Mouse (Mus musculus) heart, embryonic 12.5 days (tissue): ENCODE results near the gene Tm9sf3. TPM values are rescaled to one million over a fixed set of nuclear protein-coding genes. Genes with fewer than 3 reads are reported as not detected.
A peak's percentile ranks its signal among the peaks of the same experiment; 100 is the strongest.

Experiments
- ATAC-seq: fragments of 200-750 bp; cut with Nextera tagmentation; 2 replicates; pipeline ENCODE4 v1.8.0; 2017; ENCODE audit warnings: moderate TSS enrichment, moderate library complexity; ENCODE audit not compliant: insufficient number of reproducible peaks, low FRiP score
- H3K27ac ChIP-seq: fragments of 300-500 bp; sonication (generic); 2 replicates; pipeline ENCODE4 v1.5.1; 2016; ENCODE audit warnings: mild to moderate bottlenecking, moderate library complexity; ENCODE audit not compliant: poor library complexity, severe bottlenecking
- H3K27me3 ChIP-seq: fragments of 300-500 bp; sonication (generic); replicated peaks from 2 replicates; pipeline ENCODE4 v1.6.1; 2016; ENCODE audit warnings: mild to moderate bottlenecking, moderate library complexity
- H3K36me3 ChIP-seq: fragments of 300-500 bp; sonication (generic); 2 replicates; pipeline ENCODE4 v1.6.1; 2016; ENCODE audit warnings: mild to moderate bottlenecking, moderate library complexity
- H3K4me1 ChIP-seq: fragments of 300-500 bp; sonication (generic); replicated peaks from 2 replicates; pipeline ENCODE4 v1.6.1; 2016; ENCODE audit warnings: mild to moderate bottlenecking
- H3K4me2 ChIP-seq: fragments of 300-500 bp; sonication (generic); 2 replicates; pipeline ENCODE4 v1.6.1; 2016; ENCODE audit warnings: mild to moderate bottlenecking, moderate library complexity
- H3K4me3 ChIP-seq: fragments of 300-500 bp; sonication (generic); 2 replicates; pipeline ENCODE4 v1.5.1; 2016; ENCODE audit warnings: mild to moderate bottlenecking
- H3K9ac ChIP-seq: fragments of 300-500 bp; sonication (generic); 2 replicates; pipeline ENCODE4 v1.6.1; 2016; ENCODE audit warnings: mild to moderate bottlenecking, moderate library complexity
- H3K9me3 ChIP-seq: fragments of 300-500 bp; sonication (generic); replicated peaks from 2 replicates; pipeline ENCODE4 v1.6.1; 2016; ENCODE audit warnings: mild to moderate bottlenecking, moderate library complexity
- WGBS: fragments of 180-500 bp; shearing (Covaris S2); methylation state at CpG from one replicate; pipeline ENCODE4 v1.1.7; 2016; 5-methylcytosine and 5-hydroxymethylcytosine counted together
- polyA plus RNA-seq: library from polyadenylated mRNA; unstranded; fragments of >200 nt; fragmentation: Nextera tagmentation; extraction: Ambion mirVana; gene quantifications from 2 replicates; pipeline ENCODE4 v1.2.1, GENCODE M21; 2016

The Tm9sf3 gene
- polyA plus RNA-seq, 1 experiment from 2014 or later: 140 TPM

DNA sequence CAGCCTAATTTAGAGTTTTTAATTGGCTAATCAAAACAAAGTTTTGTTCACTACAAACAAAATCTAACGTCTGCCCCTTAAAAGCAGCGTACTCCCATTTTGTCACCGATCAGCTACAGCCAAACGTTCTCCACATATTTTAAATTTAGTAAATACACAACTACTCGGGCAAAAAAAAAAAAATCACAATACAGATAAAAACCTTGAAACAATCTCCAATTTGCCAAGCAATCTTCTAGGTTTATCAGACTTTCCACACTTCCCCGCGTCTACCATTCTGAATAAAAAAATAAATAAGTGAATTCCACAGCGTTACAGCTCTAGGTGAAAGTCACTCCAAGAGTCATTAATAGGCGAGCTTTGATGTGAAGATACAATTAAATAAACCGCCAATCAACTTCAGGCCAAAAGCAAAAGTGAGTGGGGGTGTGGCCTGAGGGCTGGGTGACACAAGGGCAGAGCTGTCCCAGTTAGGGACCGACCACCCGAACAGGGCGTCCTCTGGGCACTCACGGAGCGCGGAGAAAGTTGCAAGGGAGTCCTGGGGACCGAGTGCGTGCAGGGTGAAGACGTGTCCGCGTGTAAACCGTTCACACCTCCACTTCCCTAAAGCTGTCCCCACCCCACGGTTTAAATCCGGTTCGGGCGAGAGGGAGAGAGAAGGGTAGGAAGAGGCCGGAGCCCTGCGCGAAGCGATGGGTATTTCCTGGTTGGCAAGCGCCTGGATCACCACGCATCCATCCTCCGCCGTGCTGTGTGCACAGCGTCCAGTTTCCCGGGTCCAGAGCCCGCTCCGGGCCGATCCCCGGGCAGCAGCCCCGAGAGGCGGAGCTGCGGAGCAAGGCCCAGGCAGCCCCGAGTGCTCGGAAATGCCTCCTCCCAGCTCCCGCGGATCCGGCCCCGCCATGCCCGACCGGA is 826 bp downstream of the Tm9sf3 start:
- 4% methylated on average over 51 of the region's 51 CpGs for WGBS

DNA sequence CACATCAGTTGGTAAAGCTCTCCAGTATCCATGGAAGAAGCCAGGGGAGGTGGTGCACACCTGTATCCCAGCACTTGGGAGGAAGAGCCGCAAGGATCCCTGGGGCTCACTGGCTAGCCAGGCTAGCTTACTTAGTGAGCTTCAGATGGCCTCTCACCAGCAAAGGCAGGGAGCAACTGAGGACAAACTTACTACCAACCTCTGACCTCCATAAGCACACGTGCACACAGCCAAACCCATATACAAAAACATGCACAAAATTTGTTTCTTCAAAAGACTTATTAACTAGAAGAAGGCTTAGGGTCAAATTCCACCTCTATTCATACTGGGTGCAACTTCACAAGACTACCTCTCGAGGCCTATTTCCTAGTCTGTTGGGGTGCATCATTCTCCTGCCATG is 3.1 kb downstream of the Tm9sf3 start:
- H3K9me3 ChIP-seq: no peaks in the 10 kb centered on the region
- H3K9ac ChIP-seq: no peak overlapping the region
- ATAC-seq: no peak
- H3K4me2 ChIP-seq: no peak overlapping the region
- H3K4me3 ChIP-seq: no peak overlapping the region
- 0 out of 2 replicates have a peak, but pooled peaks cover 2% of the 10 kb centered on the region for H3K36me3 ChIP-seq
- no peak overlapping the region for H3K27ac ChIP-seq
- 92% methylated on average over 3 of the region's 3 CpGs for WGBS
- peaks cover 45% of the 10 kb centered on the region for H3K4me1 ChIP-seq
- H3K27me3 ChIP-seq: no peaks in the 10 kb centered on the region

More for the DNA sequence above, 826 bp downstream of the Tm9sf3 start:
- H3K9me3 ChIP-seq: no peaks in the 10 kb centered on the region
- H3K4me1 ChIP-seq: peaks cover 41% of the 10 kb centered on the region
- H3K36me3 ChIP-seq: 0 out of 2 replicates have a peak, but pooled peaks cover 2% of the 10 kb centered on the region
- peak overlapping the region; percentile 88 for H3K4me3 ChIP-seq
- H3K9ac ChIP-seq: peak overlapping the region; percentile 97
- H3K27ac ChIP-seq: peak overlapping the region; percentile 98
- H3K27me3 ChIP-seq: peaks cover 6% of the 10 kb centered on the region; the same call in 1 of the 2 replicates
- H3K4me2 ChIP-seq: peak overlapping the region; percentile 72
- ATAC-seq: peak; percentile 89

DNA sequence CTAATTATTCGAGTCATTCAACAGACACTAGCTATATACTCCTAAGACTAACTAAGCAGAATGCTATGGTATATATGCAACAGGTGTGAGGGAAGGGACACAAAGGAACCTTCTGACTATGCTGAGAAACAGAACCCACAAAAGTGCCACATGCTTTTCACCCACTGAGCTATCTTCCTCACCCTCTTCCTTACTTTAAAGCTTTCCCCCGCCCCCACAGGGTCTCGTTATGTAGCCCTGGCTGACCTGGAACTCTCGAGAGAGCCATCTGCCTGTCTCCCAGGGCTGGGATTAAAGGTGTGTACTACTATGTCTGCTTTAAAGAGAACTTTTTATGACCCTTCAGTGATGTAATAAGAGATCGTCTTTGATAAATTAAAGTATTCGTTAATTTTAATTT is 4.5 kb downstream of the Tm9sf3 start:
- 0 out of 2 replicates have a peak, but pooled peaks cover 2% of the 10 kb centered on the region for H3K36me3 ChIP-seq
- H3K27ac ChIP-seq: no peak overlapping the region
- H3K4me3 ChIP-seq: no peak overlapping the region
- ATAC-seq: no peak
- no peaks in the 10 kb centered on the region for H3K27me3 ChIP-seq
- WGBS: 75% methylated on average over 6 of the region's 6 CpGs
- H3K4me2 ChIP-seq: no peak overlapping the region
- H3K9ac ChIP-seq: no peak overlapping the region
- H3K9me3 ChIP-seq: no peaks in the 10 kb centered on the region
- H3K4me1 ChIP-seq: peaks cover 44% of the 10 kb centered on the region

DNA sequence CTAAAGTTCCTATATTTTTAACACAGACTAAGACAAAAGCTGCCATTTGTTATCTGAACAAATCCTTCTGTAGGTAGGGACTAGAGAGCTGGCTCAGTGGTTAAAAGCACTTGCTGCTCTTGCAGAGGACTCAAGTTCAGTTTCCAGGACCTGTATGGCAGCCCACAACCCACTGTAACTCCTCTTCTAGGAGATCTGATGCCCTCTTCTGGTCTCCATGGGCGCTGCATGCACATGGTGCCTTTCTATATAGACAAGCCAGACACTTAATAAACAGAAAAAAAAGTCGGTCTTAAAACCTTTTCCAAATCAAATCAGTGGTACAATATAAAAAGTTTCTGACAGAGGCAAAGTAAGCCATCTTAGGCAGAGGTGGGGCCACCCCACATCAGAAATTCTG is 5.1 kb downstream of the Tm9sf3 start:
- no peaks in the 10 kb centered on the region for H3K27me3 ChIP-seq
- H3K4me1 ChIP-seq: peaks cover 44% of the 10 kb centered on the region
- H3K4me2 ChIP-seq: no peak overlapping the region
- H3K4me3 ChIP-seq: no peak overlapping the region
- 43% methylated on average over 2 of the region's 2 CpGs for WGBS
- H3K9me3 ChIP-seq: no peaks in the 10 kb centered on the region
- H3K27ac ChIP-seq: no peak overlapping the region
- H3K9ac ChIP-seq: no peak overlapping the region
- ATAC-seq: no peak
- 0 out of 2 replicates have a peak, but pooled peaks cover 2% of the 10 kb centered on the region for H3K36me3 ChIP-seq

DNA sequence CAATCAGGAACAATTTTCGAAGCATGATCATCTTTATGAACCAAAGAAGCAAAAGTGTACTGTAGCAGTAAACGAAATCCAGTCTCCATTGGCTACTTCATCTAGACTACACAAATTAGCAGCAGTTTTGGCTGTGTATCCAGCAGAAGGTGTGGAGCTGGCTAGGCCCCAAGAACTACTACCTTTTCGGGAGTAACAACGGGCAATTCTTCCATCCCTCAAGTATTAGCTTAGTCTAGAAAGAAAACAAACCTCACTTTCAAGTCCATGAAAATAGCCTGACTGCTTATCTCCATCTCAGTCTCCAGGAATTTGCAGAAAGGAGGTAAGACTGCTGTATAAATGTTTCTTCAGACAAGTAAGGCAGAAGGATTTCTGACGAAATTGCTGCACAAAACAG is 9.2 kb downstream of the Tm9sf3 start:
- Histone ChIP-seq H3K36me3 (peaks cover 9% of the 10 kb centered on the region; the same call in 1 of the 2 replicates), H3K9ac (no peak overlapping the region), H3K4me1 (peaks cover 34% of the 10 kb centered on the region), H3K4me2 (no peak overlapping the region), H3K4me3 (no peak overlapping the region), H3K9me3 (no peaks in the 10 kb centered on the region), H3K27ac (no peak overlapping the region), H3K27me3 (no peaks in the 10 kb centered on the region)
- no peak for ATAC-seq
- whole genome bisulfite sequencing: 70% methylated on average over 5 of the region's 5 CpGs

DNA sequence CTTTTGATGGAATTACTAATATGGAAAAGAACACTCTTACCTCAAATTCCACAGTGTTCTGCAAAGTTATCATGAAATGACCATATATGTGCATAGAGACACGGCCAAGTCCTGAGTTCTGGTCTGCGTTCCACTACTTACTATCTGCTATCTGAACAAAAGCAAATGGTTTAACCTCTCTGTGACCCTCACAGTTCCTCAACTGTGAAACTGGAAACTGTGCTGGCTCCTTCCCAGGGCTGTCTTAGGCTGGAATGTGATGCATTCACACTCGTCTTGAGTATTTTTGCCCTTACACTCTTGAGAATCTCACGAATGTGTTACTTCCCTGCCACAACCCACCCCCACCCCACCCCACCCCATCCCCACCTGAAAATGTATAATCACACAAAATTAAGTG is 14.8 kb downstream of the Tm9sf3 start:
- no peaks in the 10 kb centered on the region for H3K9me3 ChIP-seq
- H3K27me3 ChIP-seq: no peaks in the 10 kb centered on the region
- H3K27ac ChIP-seq: peak overlapping the region; percentile 75
- no peak overlapping the region for H3K4me2 ChIP-seq
- no peak overlapping the region for H3K4me3 ChIP-seq
- peaks cover 32% of the 10 kb centered on the region for H3K4me1 ChIP-seq
- WGBS: 15% methylated on average over 4 of the region's 4 CpGs
- no peak overlapping the region for H3K9ac ChIP-seq
- ATAC-seq: peak; percentile 61; the same call in 1 of the 2 replicates
- peaks cover 29% of the 10 kb centered on the region for H3K36me3 ChIP-seq

DNA sequence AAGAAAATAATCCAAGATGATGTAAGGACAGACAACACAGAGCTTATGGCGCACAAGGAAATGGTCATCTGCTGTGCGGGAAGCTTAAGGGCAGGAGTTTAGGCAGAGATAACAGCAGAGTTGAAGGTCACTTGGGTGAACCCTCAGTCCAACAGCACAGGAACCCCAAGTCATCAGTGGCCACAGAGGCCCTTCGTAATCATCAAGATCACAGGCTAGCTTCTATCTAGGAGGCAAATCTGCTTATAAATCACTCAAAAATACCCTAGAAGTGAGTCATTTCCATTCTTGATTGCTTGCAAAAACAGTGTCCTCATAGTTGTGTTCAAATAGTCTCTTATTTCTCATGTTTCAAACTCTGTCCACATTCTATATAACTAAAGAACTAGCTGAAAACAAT is 15.5 kb downstream of the Tm9sf3 start:
- no peaks in the 10 kb centered on the region for H3K9me3 ChIP-seq
- peak overlapping the region; percentile 44; the same call in 1 of the 2 replicates for H3K27ac ChIP-seq
- WGBS: 75% methylated on average over 3 of the region's 3 CpGs
- no peak overlapping the region for H3K4me2 ChIP-seq
- H3K4me1 ChIP-seq: peaks cover 32% of the 10 kb centered on the region
- ATAC-seq: no peak
- no peak overlapping the region for H3K9ac ChIP-seq
- H3K4me3 ChIP-seq: no peak overlapping the region
- H3K36me3 ChIP-seq: peaks cover 27% of the 10 kb centered on the region
- no peaks in the 10 kb centered on the region for H3K27me3 ChIP-seq

DNA sequence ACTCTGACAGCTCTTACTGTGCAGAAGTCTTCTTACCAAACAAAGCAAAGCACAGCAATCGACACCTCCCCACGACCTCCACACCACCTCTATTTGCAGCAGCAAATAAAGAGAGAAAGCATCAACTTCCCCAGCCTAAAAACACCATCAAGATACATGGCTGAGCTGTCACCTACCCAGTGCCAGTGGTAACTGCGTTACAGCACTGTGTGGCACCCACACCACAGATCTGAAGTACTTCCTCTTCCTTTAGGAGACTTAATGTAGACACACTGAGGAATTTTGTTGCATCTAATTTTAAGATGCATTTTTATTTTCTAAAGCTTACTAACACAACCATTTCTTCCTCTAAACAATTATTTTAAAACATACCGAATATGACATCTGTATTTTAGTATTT is 17.5 kb downstream of the Tm9sf3 start:
- no peak overlapping the region for H3K4me3 ChIP-seq
- H3K36me3 ChIP-seq: peaks cover 42% of the 10 kb centered on the region
- no peaks in the 10 kb centered on the region for H3K9me3 ChIP-seq
- H3K4me2 ChIP-seq: no peak overlapping the region
- H3K27ac ChIP-seq: peak overlapping the region; percentile 53
- ATAC-seq: no peak
- H3K4me1 ChIP-seq: peaks cover 28% of the 10 kb centered on the region
- WGBS: 67% methylated on average over 4 of the region's 4 CpGs
- H3K9ac ChIP-seq: no peak overlapping the region
- H3K27me3 ChIP-seq: no peaks in the 10 kb centered on the region

DNA sequence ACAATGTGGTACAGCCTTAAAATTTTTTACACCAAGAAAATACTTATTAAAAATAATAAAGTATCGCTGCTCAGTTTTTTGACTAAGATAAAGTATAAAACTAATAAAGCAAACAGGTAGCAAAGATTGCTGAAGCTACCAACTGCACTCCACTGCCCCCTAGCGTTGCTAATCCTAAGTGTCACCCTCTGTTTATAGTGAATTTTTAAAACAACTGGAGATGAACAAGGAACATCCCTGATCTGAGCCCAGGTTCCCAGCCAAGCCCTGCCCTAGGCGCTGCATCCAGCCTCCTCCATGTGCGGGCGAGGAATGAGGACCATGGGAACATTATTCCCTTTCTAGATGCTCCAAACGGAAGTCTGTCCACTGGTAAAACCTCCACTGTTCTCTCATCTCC is 19.2 kb downstream of the Tm9sf3 start:
- peaks cover 53% of the 10 kb centered on the region for H3K36me3 ChIP-seq

DNA sequence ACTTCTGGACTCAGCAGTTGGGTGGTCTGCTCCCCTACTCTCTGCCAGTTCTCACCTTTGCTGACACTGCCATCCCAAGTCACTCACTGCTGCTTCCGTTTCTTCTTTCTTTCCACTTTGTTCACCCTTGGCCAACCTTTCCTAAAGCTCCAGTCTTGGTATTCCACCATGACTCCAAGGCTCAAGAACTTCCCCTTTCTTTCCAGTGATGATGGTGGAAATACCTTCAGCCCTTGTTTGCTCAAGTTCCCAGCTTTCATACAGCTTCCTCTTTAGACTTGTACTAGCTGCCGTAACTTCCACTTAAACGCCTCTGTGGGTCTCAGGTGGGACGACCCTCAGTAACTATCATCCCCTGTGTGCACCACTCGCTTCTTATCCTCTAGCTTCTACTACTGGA is 21.8 kb downstream of the Tm9sf3 start:
- no peak for ATAC-seq
- WGBS: 90% methylated on average over 5 of the region's 5 CpGs
- no peak overlapping the region for H3K4me2 ChIP-seq
- H3K27me3 ChIP-seq: no peaks in the 10 kb centered on the region
- H3K36me3 ChIP-seq: peaks cover 61% of the 10 kb centered on the region
- no peaks in the 10 kb centered on the region for H3K9me3 ChIP-seq
- no peak overlapping the region for H3K27ac ChIP-seq
- no peak overlapping the region for H3K4me3 ChIP-seq
- H3K9ac ChIP-seq: no peak overlapping the region
- H3K4me1 ChIP-seq: peaks cover 3% of the 10 kb centered on the region; the same call in 1 of the 2 replicates

More for the DNA sequence above, 19.2 kb downstream of the Tm9sf3 start:
- ATAC-seq: no peak
- 68% methylated on average over 6 of the region's 6 CpGs for WGBS
- H3K4me1 ChIP-seq: peaks cover 19% of the 10 kb centered on the region
- no peak overlapping the region for H3K4me3 ChIP-seq
- H3K27ac ChIP-seq: no peak overlapping the region
- no peaks in the 10 kb centered on the region for H3K9me3 ChIP-seq
- H3K4me2 ChIP-seq: no peak overlapping the region
- no peak overlapping the region for H3K9ac ChIP-seq
- no peaks in the 10 kb centered on the region for H3K27me3 ChIP-seq

DNA sequence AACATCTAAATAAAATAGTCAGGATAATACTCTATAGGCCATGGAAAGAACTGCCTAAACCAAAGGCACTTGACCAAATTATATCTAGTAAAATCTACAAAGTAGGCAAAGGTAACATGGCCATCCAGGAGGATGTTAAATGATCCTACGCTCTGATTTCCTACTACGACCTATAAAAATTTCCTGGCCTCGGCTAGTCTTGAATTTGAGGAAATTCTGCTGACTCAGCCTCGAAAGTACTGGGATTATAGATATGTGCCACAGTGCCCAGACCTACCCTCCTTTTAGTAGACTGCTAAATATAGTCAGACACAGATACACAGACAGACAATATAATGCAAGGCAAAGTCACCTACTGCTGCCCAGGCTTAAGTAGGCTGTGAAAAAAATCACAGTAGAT is 30.1 kb downstream of the Tm9sf3 start:
- peaks cover 65% of the 10 kb centered on the region for H3K36me3 ChIP-seq

More for the DNA sequence above, 30.1 kb downstream of the Tm9sf3 start:
- Histone ChIP-seq H3K4me3 (no peak overlapping the region), H3K27me3 (no peaks in the 10 kb centered on the region), H3K9me3 (no peaks in the 10 kb centered on the region), H3K27ac (no peak overlapping the region), H3K4me2 (no peak overlapping the region), H3K9ac (no peak overlapping the region), H3K4me1 (no peaks in the 10 kb centered on the region)
- no peak for ATAC-seq
- 87% methylated on average over 4 of the region's 4 CpGs for WGBS
